Mouse (Mus musculus) spleen, adult 2 months (tissue): Measurements from ENCODE around the gene Htr5b.

Source experiments
- CTCF ChIP-seq: fragments of 200-500 bp; IDR thresholded peaks from 2 replicates; pipeline ENCODE4 v1.5.1; 2011; ENCODE audit warnings: mild to moderate bottlenecking, inconsistent platforms; ENCODE audit not compliant: insufficient read depth, insufficient read length, insufficient replicate concordance; ENCODE audit errors: extremely low read depth
- POLR2A ChIP-seq: fragments of 200-500 bp; IDR thresholded peaks from 2 replicates; pipeline ENCODE4 v1.6.1; 2011; ENCODE audit warnings: low read depth, low read length, inconsistent platforms

DNA sequence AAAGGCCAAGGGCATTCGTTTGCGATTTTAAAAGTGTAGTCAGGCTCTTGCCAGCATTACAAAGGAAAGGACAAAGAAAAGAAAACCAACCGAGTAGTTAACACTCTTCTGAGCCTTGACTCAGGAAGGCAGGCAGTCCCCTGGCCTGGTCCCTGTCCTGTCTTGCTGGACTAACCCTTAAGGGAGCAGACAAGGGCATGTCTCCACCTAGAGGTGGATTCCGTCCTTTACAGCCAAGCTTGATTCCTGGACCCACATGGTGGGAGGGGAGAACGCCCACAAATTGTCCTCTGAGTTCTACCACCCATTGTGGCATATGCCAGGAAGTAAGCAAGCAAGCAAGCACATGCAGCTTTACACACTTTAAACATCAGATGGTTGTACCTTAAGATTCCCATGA is 38.0 kb downstream of the Htr5b start:
- TF ChIP-seq CTCF (peak; percentile 14; the same call in 1 of the 2 replicates), POLR2A (no peak)
